Comparison of ENCODE assay signal across 9 mouse cellular contexts in genomic region chr10:31592741-31593524, GRCm38 (mm10). TPM values are rescaled to one million over a fixed set of nuclear protein-coding genes. Genes with fewer than 3 reads are reported as not detected.
DNase-seq lines count a peak whose midpoint lies in the region; ATAC-seq lines count a peak whose summit lies in the region.
"Had no signal": no experiment of that assay in that cellular context is flagged by ENCODE, and none has a peak within 500 bp of the region (broad histone marks: within the 10 kb centered on the region; RNA-seq: fewer than 3 reads in every experiment).

No protein-coding gene starts in this region.

- H3K27ac ChIP-seq in heart, embryonic 14.5 days (replicated peaks in 1 of 2; ENCODE audit: control insufficient read depth in 1 of 2, insufficient read depth in 1 of 2, low read depth in 2 of 2, low read length in 2 of 2) = peak overlapping the region; percentile 31 to 59; a peak in 3 of 4 replicates
- H3K27ac ChIP-seq in neural tube, embryonic 15.5 days (replicated peaks) = peak overlapping the region; percentile 68

- H3K27me3 ChIP-seq in heart, embryonic 14.5 days (ENCODE audit: control insufficient read depth, insufficient read depth, low read length) = no peaks in the 10 kb centered on the region
- H3K27me3 ChIP-seq in neural tube, embryonic 15.5 days (replicated peaks) = no peaks in the 10 kb centered on the region

- peak; percentile 94 for DNase-seq in heart, adult 11 months
- no peak for DNase-seq in heart, postnatal 4 days
- peak; percentile 33 for DNase-seq in adrenal gland, postnatal 25 days
- peak; percentile 59 to 75 for DNase-seq in lung, adult 18-20 months
- no peak for DNase-seq in gastrocnemius, postnatal 4 days (ENCODE audit: low spot score in 2 of 2)

- H3K4me2 ChIP-seq in heart, embryonic 14.5 days (ENCODE audit: low read length) = peak overlapping the region; percentile 16; the same call in 1 of the 2 replicates
- H3K4me2 ChIP-seq in neural tube, embryonic 15.5 days = peak overlapping the region; percentile 17

- no peaks in the 10 kb centered on the region for H3K9me3 ChIP-seq in heart, embryonic 14.5 days (ENCODE audit: control insufficient read depth, low read length)
- H3K9me3 ChIP-seq in neural tube, embryonic 15.5 days (replicated peaks) = no peaks in the 10 kb centered on the region
- H3K9me3 ChIP-seq: G1E had no signal

- peak; percentile 61; the same call in 1 of the 2 replicates for ATAC-seq in heart, embryonic 14.5 days (ENCODE audit: insufficient number of reproducible peaks, insufficient read depth, low FRiP score, low read depth)
- peak; percentile 81 for ATAC-seq in neural tube, embryonic 15.5 days (ENCODE audit: low FRiP score)
- ATAC-seq in erythroblast, adult 5-6 weeks (replicated peaks; ENCODE audit: low FRiP score, poor library complexity, severe bottlenecking) = no peak

- H3K9ac ChIP-seq in heart, embryonic 14.5 days (ENCODE audit: low read length) = no peak overlapping the region
- H3K9ac ChIP-seq in neural tube, embryonic 15.5 days (replicated peaks) = no peak overlapping the region

- peaks cover 7 to 25% of the 10 kb centered on the region in 2 experiments for H3K4me1 ChIP-seq in heart, embryonic 14.5 days (ENCODE audit: control insufficient read depth in 2 of 2, insufficient read depth in 2 of 2, low read length in 2 of 2)
- H3K4me1 ChIP-seq in neural tube, embryonic 15.5 days = peaks cover 17% of the 10 kb centered on the region

- no peak overlapping the region for H3K4me3 ChIP-seq in heart, embryonic 14.5 days (ENCODE audit: control insufficient read depth in 1 of 2, insufficient read depth in 1 of 2, low read depth in 1 of 2, low read length in 2 of 2)
- H3K4me3 ChIP-seq in neural tube, embryonic 15.5 days (replicated peaks) = no peak overlapping the region

- WGBS in heart, embryonic 14.5 days = 39% methylated on average over 9 of the region's 9 CpGs
- WGBS in neural tube, embryonic 15.5 days = 37% methylated on average over 9 of the region's 9 CpGs

- no peaks in the 10 kb centered on the region for H3K36me3 ChIP-seq in heart, embryonic 14.5 days (ENCODE audit: control insufficient read depth, insufficient read depth, low read length)
- no peaks in the 10 kb centered on the region for H3K36me3 ChIP-seq in neural tube, embryonic 15.5 days
- H3K36me3 ChIP-seq: G1E had no signal

RNA-seq across cellular contexts. Expression of gene Rnf217, which starts 16.1 kb away (rescaled TPM):
- total RNA-seq in heart, postnatal 4 days (2021) = 1 to 10 TPM; 5.4 to 5.6 TPM
- 8.4 and 9.9 TPM in 2 replicates for total RNA-seq in adrenal gland, postnatal 25 days (2021)
- 2.0 and 2.2 TPM in 2 replicates for polyA plus RNA-seq in heart, embryonic 14.5 days (2014; fragmentation: Nextera tagmentation; extraction: Ambion mirVana)
- polyA plus RNA-seq in neural tube, embryonic 15.5 days (2015; fragmentation: Nextera tagmentation; extraction: Ambion mirVana) = 1.7 and 2.0 TPM in 2 replicates
- total RNA-seq in erythroblast, adult 5-6 weeks (2015; ENCODE audit: low replicate concordance) = under 0.01 and 0.63 TPM in 2 replicates
- total RNA-seq in erythroblast, adult 5-6 weeks (2017; ENCODE audit: low replicate concordance) = 0.42 TPM in 1 of 2 replicates, not detected in the other
- total RNA-seq in gastrocnemius, postnatal 4 days (2021) = 10 to 100 TPM; 20.0 to 20.5 TPM
- polyA plus RNA-seq: G1E had no signal

Comparison
In these comparisons a context has a peak if more than half of its experiments do, and no peak if none do; other contexts are left out.
1. DNase-seq: peak in heart, adult 11 months (single experiment), adrenal gland, postnatal 25 days (single experiment) and lung, adult 18-20 months (2 of 2); none in heart, postnatal 4 days (single experiment) and gastrocnemius, postnatal 4 days (0 of 2).